In genomic region chr10:76034001-76034600, GRCm38 (mm10) we compare ENCODE assay signal across 11 mouse cellular contexts. TPM values are rescaled to one million over a fixed set of nuclear protein-coding genes. Genes with fewer than 3 reads are reported as not detected.
DNase-seq lines count a peak whose midpoint lies in the region; ATAC-seq and TF ChIP-seq lines count a peak whose summit lies in the region.
"Had no signal": no experiment of that assay in that cellular context is flagged by ENCODE, and none has a peak within 500 bp of the region (broad histone marks: within the 10 kb centered on the region; RNA-seq: fewer than 3 reads in every experiment).

No protein-coding gene starts in this region.

- no peak overlapping the region for H3K27ac ChIP-seq in heart, embryonic 14.5 days (replicated peaks in 1 of 2; ENCODE audit: control insufficient read depth in 1 of 2, insufficient read depth in 1 of 2, low read depth in 2 of 2, low read length in 2 of 2)
- H3K27ac ChIP-seq in stomach, embryonic 14.5 days (ENCODE audit: low read length), result no peak overlapping the region
- H3K27ac ChIP-seq in stomach, postnatal 0 days (replicated peaks), result no peak overlapping the region

- no peaks in the 10 kb centered on the region for H3K27me3 ChIP-seq in heart, embryonic 14.5 days (ENCODE audit: control insufficient read depth, insufficient read depth, low read length)
- H3K27me3 ChIP-seq in stomach, embryonic 14.5 days (ENCODE audit: control insufficient read depth, insufficient read depth, low read length), result no peaks in the 10 kb centered on the region
- H3K27me3 ChIP-seq in stomach, postnatal 0 days (ENCODE audit: control insufficient read depth, insufficient read depth, low read length), result no peaks in the 10 kb centered on the region

- no peaks in the 10 kb centered on the region for H3K9me3 ChIP-seq in heart, embryonic 14.5 days (ENCODE audit: control insufficient read depth, low read length)
- no peaks in the 10 kb centered on the region for H3K9me3 ChIP-seq in stomach, embryonic 14.5 days (ENCODE audit: control insufficient read depth, low read depth, low read length)
- H3K9me3 ChIP-seq in stomach, postnatal 0 days (ENCODE audit: control insufficient read depth, low read length), result no peaks in the 10 kb centered on the region

- peaks cover 22% of the 10 kb centered on the region for H3K36me3 ChIP-seq in heart, embryonic 14.5 days (ENCODE audit: control insufficient read depth, insufficient read depth, low read length)
- H3K36me3 ChIP-seq in stomach, embryonic 14.5 days (ENCODE audit: control insufficient read depth, insufficient read depth, low read length), result peaks cover 17% of the 10 kb centered on the region
- peaks cover 8% of the 10 kb centered on the region for H3K36me3 ChIP-seq in stomach, postnatal 0 days (ENCODE audit: control insufficient read depth, insufficient read depth, low read length)

- H3K9ac ChIP-seq in heart, embryonic 14.5 days (ENCODE audit: low read length), result no peak overlapping the region
- no peak overlapping the region for H3K9ac ChIP-seq in stomach, embryonic 14.5 days (replicated peaks; ENCODE audit: low read depth, low read length)
- H3K9ac ChIP-seq in stomach, postnatal 0 days (ENCODE audit: low read length), result no peak overlapping the region

- no peak overlapping the region for H3K4me3 ChIP-seq in heart, embryonic 14.5 days (ENCODE audit: control insufficient read depth in 1 of 2, insufficient read depth in 1 of 2, low read depth in 1 of 2, low read length in 2 of 2)
- no peak overlapping the region for H3K4me3 ChIP-seq in stomach, embryonic 14.5 days (ENCODE audit: low read depth, low read length)
- no peak overlapping the region for H3K4me3 ChIP-seq in stomach, postnatal 0 days (ENCODE audit: low read depth, low read length)

- WGBS in heart, embryonic 14.5 days, result 89% methylated on average over 8 of the region's 8 CpGs
- 94% methylated on average over 8 of the region's 8 CpGs for WGBS in stomach, embryonic 14.5 days
- WGBS in stomach, postnatal 0 days, result 86% methylated on average over 8 of the region's 8 CpGs

- DNase-seq in heart, postnatal 4 days, result no peak
- DNase-seq in stomach, postnatal 0 days (ENCODE audit: low spot score), result no peak
- DNase-seq in naive thymus-derived CD4-positive, alpha-beta T cell, adult 2 months (ENCODE audit: low read depth), result peak; percentile 52
- no peak for DNase-seq in frontal cortex, postnatal 14 days (ENCODE audit: low spot score in 2 of 2)
- DNase-seq: cerebellum, adult 9-11 months; kidney, adult 8-10 months; layer of hippocampus, postnatal 36 days had no signal

- H3K4me2 ChIP-seq in heart, embryonic 14.5 days (ENCODE audit: low read length), result peak overlapping the region; percentile 93; the same call in 1 of the 2 replicates
- peak overlapping the region; percentile 89; the same call in 1 of the 2 replicates for H3K4me2 ChIP-seq in stomach, embryonic 14.5 days (replicated peaks; ENCODE audit: low read depth, low read length)
- no peak overlapping the region for H3K4me2 ChIP-seq in stomach, postnatal 0 days (replicated peaks; ENCODE audit: low read depth)

- TF ChIP-seq CTCF in stomach, postnatal 0 days (IDR thresholded peaks at IDR 0.05; ENCODE audit: low read depth), result no peak

- ATAC-seq in heart, embryonic 14.5 days (ENCODE audit: insufficient number of reproducible peaks, insufficient read depth, low FRiP score, low read depth), result no peak
- ATAC-seq in stomach, embryonic 14.5 days (ENCODE audit: insufficient number of reproducible peaks, insufficient read depth, low FRiP score, low read depth), result no peak
- no peak for ATAC-seq in stomach, postnatal 0 days (ENCODE audit: low FRiP score, low TSS enrichment)
- ATAC-seq in activated CD4-positive, CD25-positive, alpha-beta regulatory T cell, adult 4 months, result peak; percentile 17
- ATAC-seq in monocyte, adult 5-6 weeks (replicated peaks; ENCODE audit: insufficient number of reproducible peaks, low FRiP score, low TSS enrichment, poor library complexity, severe bottlenecking), result no peak

- peaks cover 3 to 11% of the 10 kb centered on the region in 2 experiments; a peak in 2 of 4 replicates for H3K4me1 ChIP-seq in heart, embryonic 14.5 days (ENCODE audit: control insufficient read depth in 2 of 2, insufficient read depth in 2 of 2, low read length in 2 of 2)
- H3K4me1 ChIP-seq in stomach, embryonic 14.5 days (ENCODE audit: control insufficient read depth, insufficient read depth, low read length), result 0 out of 2 replicates have a peak, but pooled peaks cover 5% of the 10 kb centered on the region
- H3K4me1 ChIP-seq in stomach, postnatal 0 days (replicated peaks; ENCODE audit: control insufficient read depth, insufficient read depth), result no peaks in the 10 kb centered on the region

- TF ChIP-seq EP300 in stomach, postnatal 0 days (optimal IDR thresholded peaks at IDR 0.05), result no peak

RNA-seq across cellular contexts. Expression of gene Zfp280b, which starts 1.7 kb away (rescaled TPM):
- 13.6 and 14.7 TPM in 2 replicates for polyA plus RNA-seq in heart, embryonic 14.5 days (2014; fragmentation: Nextera tagmentation; extraction: Ambion mirVana)
- 10 to 100 TPM; 11.8 to 12.2 TPM for total RNA-seq in heart, postnatal 4 days (2021)
- polyA plus RNA-seq in stomach, embryonic 14.5 days (2014; fragmentation: Nextera tagmentation; extraction: Ambion mirVana), result 23.2 and 24.8 TPM in 2 replicates
- 5.7 and 6.1 TPM in 2 replicates for polyA plus RNA-seq in stomach, postnatal 0 days (2015; fragmentation: Nextera tagmentation; extraction: Ambion mirVana)
- 10 to 100 TPM; 11.4 to 11.5 TPM for polyA plus RNA-seq in activated CD4-positive, CD25-positive, alpha-beta regulatory T cell, adult 4 months (2017; shearing (Covaris generic))
- total RNA-seq in monocyte, adult 5-6 weeks (2017), result 4.8 to 11.1 TPM (median 10.7 TPM) in 3 replicates
